Comparison of ENCODE assay signal across 8 mouse cellular contexts in genomic region chr5:124353011-124353725, GRCm38 (mm10). TPM values are rescaled to one million over a fixed set of nuclear protein-coding genes. Genes with fewer than 3 reads are reported as not detected.
DNase-seq lines count a peak whose midpoint lies in the region; ATAC-seq lines count a peak whose summit lies in the region.

No protein-coding gene starts in this region.

- WGBS in forebrain, embryonic 15.5 days, result under 1% methylated on average over 27 of the region's 32 CpGs
- 0% methylated on average over 31 of the region's 32 CpGs for WGBS in stomach, embryonic 14.5 days

- no peaks in the 10 kb centered on the region for H3K27me3 ChIP-seq in forebrain, embryonic 15.5 days
- H3K27me3 ChIP-seq in stomach, embryonic 14.5 days (ENCODE audit: control insufficient read depth, insufficient read depth, low read length), result no peaks in the 10 kb centered on the region

- H3K9me3 ChIP-seq in forebrain, embryonic 15.5 days, result no peaks in the 10 kb centered on the region
- H3K9me3 ChIP-seq in stomach, embryonic 14.5 days (ENCODE audit: control insufficient read depth, low read depth, low read length), result no peaks in the 10 kb centered on the region

- peak overlapping the region; percentile 90 for H3K9ac ChIP-seq in forebrain, embryonic 15.5 days (replicated peaks)
- peak overlapping the region; percentile 99 for H3K9ac ChIP-seq in stomach, embryonic 14.5 days (replicated peaks; ENCODE audit: low read depth, low read length)

- ATAC-seq in forebrain, embryonic 15.5 days (replicated peaks), result no peak
- ATAC-seq in stomach, embryonic 14.5 days (ENCODE audit: insufficient number of reproducible peaks, insufficient read depth, low FRiP score, low read depth), result no peak

- H3K36me3 ChIP-seq in forebrain, embryonic 15.5 days, result peaks cover 14% of the 10 kb centered on the region
- H3K36me3 ChIP-seq in stomach, embryonic 14.5 days (ENCODE audit: control insufficient read depth, insufficient read depth, low read length), result peaks cover 19% of the 10 kb centered on the region

- H3K4me3 ChIP-seq in forebrain, embryonic 15.5 days, result peak overlapping the region; percentile 88
- peak overlapping the region; percentile 94 for H3K4me3 ChIP-seq in stomach, embryonic 14.5 days (ENCODE audit: low read depth, low read length)

- H3K4me2 ChIP-seq in forebrain, embryonic 15.5 days (replicated peaks), result peak overlapping the region; percentile 81
- peak overlapping the region; percentile 96 for H3K4me2 ChIP-seq in stomach, embryonic 14.5 days (replicated peaks; ENCODE audit: low read depth, low read length)

- peaks cover 35% of the 10 kb centered on the region for H3K4me1 ChIP-seq in forebrain, embryonic 15.5 days
- H3K4me1 ChIP-seq in stomach, embryonic 14.5 days (ENCODE audit: control insufficient read depth, insufficient read depth, low read length), result peaks cover 17% of the 10 kb centered on the region

- H3K27ac ChIP-seq in forebrain, embryonic 15.5 days (replicated peaks), result peak overlapping the region; percentile 98
- peak overlapping the region; percentile 99 for H3K27ac ChIP-seq in stomach, embryonic 14.5 days (ENCODE audit: low read length)

- DNase-seq in ovary, adult 18-20 months (ENCODE audit: low spot score), result peak; percentile 23
- DNase-seq in ovary, postnatal 14 days (ENCODE audit: low spot score), result no peak
- DNase-seq in adrenal gland, postnatal 25 days, result peak; percentile 55
- peak; percentile 46 for DNase-seq in induced T-regulatory cell, adult 2 months (ENCODE audit: low read depth)
- DNase-seq in lung, postnatal 14 days, result peak; percentile 46
- no peak for DNase-seq in layer of hippocampus, adult 18-20 months (ENCODE audit: low spot score in 2 of 2)

RNA-seq across cellular contexts. Expression of gene Cdk2ap1, which starts 9.7 kb away (rescaled TPM):
- 148 and 153 TPM in 2 replicates for total RNA-seq in adrenal gland, postnatal 25 days (2021)
- 85.6 and 193 TPM in 2 replicates for polyA plus RNA-seq in forebrain, embryonic 15.5 days (2015; fragmentation: Nextera tagmentation; extraction: Ambion mirVana)
- polyA plus RNA-seq in stomach, embryonic 14.5 days (2014; fragmentation: Nextera tagmentation; extraction: Ambion mirVana), result 50.8 and 53.7 TPM in 2 replicates
- 10 to 100 TPM; 88.2 to 94.5 TPM for total RNA-seq in layer of hippocampus, adult 18-20 months (2021)

RNA-seq across cellular contexts. Expression of gene 2810006K23Rik, which starts 25.3 kb away (rescaled TPM):
- total RNA-seq in adrenal gland, postnatal 25 days (2021), result 15.1 and 19.9 TPM in 2 replicates
- polyA plus RNA-seq in forebrain, embryonic 15.5 days (2015; fragmentation: Nextera tagmentation; extraction: Ambion mirVana), result 19.0 and 22.6 TPM in 2 replicates
- 9.1 and 10.8 TPM in 2 replicates for polyA plus RNA-seq in stomach, embryonic 14.5 days (2014; fragmentation: Nextera tagmentation; extraction: Ambion mirVana)
- total RNA-seq in layer of hippocampus, adult 18-20 months (2021), result 10 to 100 TPM; 14.6 to 16.3 TPM

RNA-seq across cellular contexts. Expression of gene Mphosph9, which starts 25.4 kb away (rescaled TPM):
- total RNA-seq in adrenal gland, postnatal 25 days (2021), result 7.8 and 11.8 TPM in 2 replicates
- polyA plus RNA-seq in forebrain, embryonic 15.5 days (2015; fragmentation: Nextera tagmentation; extraction: Ambion mirVana), result 16.4 and 17.6 TPM in 2 replicates
- polyA plus RNA-seq in stomach, embryonic 14.5 days (2014; fragmentation: Nextera tagmentation; extraction: Ambion mirVana), result 18.3 and 20.2 TPM in 2 replicates
- 10 to 100 TPM; 16.6 to 18.6 TPM for total RNA-seq in layer of hippocampus, adult 18-20 months (2021)

Comparison
In these comparisons a context has a peak if more than half of its experiments do, and no peak if none do; other contexts are left out.
1. DNase-seq: peak in ovary, adult 18-20 months (single experiment), adrenal gland, postnatal 25 days (single experiment), induced T-regulatory cell, adult 2 months (single experiment) and lung, postnatal 14 days (single experiment); none in ovary, postnatal 14 days (single experiment) and layer of hippocampus, adult 18-20 months (0 of 2).